Mouse (Mus musculus) fibroblast of lung, adult 2 months (primary cell): ENCODE data around the gene Gm11985.

Experiments used
- DNase-seq: peaks from one replicate; pipeline ENCODE4 v3.0.0-alpha.2; 2011; ENCODE audit warnings: low read depth

The Gm11985 gene

GRCm38 (mm10) chr11:7199736-7200392 is 11.5 kb upstream of the Gm11985 start:
- no peak for DNase-seq

DNA sequence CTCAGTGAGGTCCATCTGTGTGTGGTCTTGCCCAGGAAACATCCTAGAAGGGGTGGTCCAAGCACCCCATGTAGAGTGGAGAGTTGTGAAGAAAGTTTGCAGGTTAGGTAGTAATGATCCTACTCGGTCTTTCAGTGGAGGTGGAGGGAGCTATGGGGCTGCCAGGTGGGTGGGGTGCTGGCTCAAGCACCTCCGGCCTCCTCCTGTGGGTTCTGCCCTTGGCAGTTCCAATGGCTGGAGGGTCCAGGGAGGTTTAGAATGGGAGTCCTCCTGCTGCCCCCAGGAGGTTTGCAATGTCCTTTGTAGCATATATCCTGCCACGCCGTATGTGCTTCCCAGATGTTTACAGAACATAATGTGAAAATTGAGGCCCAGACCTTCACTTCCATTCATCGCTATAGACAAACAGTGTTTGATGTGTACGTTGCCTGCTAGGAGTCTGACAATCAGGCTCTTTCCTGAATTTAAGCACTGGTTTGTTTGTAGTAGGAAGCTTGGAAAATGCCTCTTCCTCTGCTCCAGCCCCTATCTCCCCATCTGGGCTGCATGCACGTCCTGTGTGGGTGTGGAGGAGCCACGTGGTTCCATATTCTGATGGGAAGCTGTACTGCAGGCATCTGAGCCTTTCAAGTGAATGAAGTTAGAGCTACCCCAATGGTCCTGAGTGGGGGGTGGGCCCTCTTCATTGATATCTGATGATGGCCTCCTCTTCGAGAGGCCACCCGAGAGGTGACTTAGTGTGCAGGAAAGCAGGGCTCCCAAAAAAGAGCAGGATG is 10.3 kb upstream of the Gm11985 start:
- DNase-seq, result no peak

- DNase-seq, result no peak
These were observed 9.6 kb upstream of the Gm11985 start for GRCm38 (mm10) chr11:7198006-7198405.

GRCm38 (mm10) chr11:7197491-7197941 is 9.1 kb upstream of the Gm11985 start, which contains the start of gene Igfbp1:
Gene Igfbp1 (plus strand): TSS chr11:7197782.
- DNase-seq, result no peak

GRCm38 (mm10) chr11:7195312-7195685 is 6.9 kb upstream of the Gm11985 start:
- DNase-seq, result no peak

- no peak for DNase-seq
These were observed 6.3 kb upstream of the Gm11985 start for GRCm38 (mm10) chr11:7194432-7195311.

DNA sequence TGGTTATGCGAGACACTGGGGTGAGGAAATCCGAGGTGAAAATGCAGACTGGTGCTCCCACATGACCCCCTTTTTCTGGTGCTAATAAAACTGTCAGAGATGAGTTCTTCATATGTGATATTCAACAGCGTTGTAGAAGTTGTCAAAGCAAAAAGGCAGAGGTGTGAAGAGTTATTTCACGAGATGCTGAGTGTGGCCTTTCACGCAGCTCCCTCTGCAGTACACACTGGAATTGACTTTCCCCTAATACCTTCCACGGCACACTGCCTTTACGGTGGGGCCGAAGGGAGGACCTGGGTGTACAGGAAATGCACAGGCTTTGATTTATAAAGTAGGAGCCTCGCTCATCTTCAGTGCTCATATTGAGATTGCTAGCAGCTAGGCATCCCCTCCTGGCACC is 4.8 kb upstream of the Gm11985 start:
- DNase-seq, result no peak

DNA sequence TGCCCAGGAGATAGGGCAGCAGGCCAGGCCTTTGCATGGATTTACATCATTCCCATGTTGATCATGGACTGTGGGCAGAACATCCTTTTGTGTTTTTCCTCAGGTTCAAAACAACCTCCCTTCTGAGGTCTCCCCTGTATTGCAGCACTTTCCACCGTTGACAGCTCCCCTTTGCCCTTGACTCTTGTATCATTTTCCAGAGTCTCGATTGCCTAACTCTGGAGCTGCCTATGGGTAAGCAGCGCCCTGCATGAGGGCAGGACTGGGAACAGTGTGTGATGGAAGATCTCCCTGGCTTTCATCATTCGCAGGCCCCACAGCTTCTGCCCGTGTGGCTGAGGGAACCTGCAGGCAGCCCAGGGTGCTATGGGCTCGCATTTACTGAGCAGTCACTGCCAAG is 4.3 kb upstream of the Gm11985 start:
- no peak for DNase-seq

GRCm38 (mm10) chr11:7187472-7187871 is 897 bp downstream of the Gm11985 start:
- DNase-seq, result no peak

- no peak for DNase-seq
These were observed 3.9 kb downstream of the Gm11985 start for GRCm38 (mm10) chr11:7184420-7184819.

- DNase-seq, result no peak
These were observed 5.8 kb downstream of the Gm11985 start for GRCm38 (mm10) chr11:7182409-7183042.

- no peak for DNase-seq
These were observed 9.1 kb downstream of the Gm11985 start for GRCm38 (mm10) chr11:7179276-7179675.

GRCm38 (mm10) chr11:7178724-7179123 is 9.6 kb downstream of the Gm11985 start:
- no peak for DNase-seq

GRCm38 (mm10) chr11:7173664-7174063 is 14.7 kb downstream of the Gm11985 start:
- DNase-seq, result no peak

DNA sequence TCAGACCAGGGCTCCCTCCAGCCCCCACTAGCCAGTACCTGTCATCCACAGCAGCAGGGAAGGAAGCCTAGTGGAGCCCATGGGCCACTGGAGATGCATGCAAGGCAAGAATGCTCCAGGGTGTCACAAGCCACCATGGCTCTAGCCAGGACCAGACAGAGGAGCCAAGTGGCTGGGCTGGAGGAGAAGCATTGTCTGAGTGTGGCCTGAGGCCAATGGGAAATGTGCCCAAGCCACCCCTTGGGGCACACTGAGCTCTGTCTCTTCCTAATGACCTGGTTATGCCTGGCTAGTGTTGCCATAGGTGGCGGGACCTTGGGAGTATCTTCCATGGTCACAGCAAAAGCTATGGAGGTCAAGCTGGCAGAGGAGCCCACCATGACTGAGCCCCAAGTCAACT is 18.7 kb downstream of the Gm11985 start:
- DNase-seq, result no peak

GRCm38 (mm10) chr11:7164416-7164815 is 24.0 kb downstream of the Gm11985 start:
- DNase-seq, result no peak

DNA sequence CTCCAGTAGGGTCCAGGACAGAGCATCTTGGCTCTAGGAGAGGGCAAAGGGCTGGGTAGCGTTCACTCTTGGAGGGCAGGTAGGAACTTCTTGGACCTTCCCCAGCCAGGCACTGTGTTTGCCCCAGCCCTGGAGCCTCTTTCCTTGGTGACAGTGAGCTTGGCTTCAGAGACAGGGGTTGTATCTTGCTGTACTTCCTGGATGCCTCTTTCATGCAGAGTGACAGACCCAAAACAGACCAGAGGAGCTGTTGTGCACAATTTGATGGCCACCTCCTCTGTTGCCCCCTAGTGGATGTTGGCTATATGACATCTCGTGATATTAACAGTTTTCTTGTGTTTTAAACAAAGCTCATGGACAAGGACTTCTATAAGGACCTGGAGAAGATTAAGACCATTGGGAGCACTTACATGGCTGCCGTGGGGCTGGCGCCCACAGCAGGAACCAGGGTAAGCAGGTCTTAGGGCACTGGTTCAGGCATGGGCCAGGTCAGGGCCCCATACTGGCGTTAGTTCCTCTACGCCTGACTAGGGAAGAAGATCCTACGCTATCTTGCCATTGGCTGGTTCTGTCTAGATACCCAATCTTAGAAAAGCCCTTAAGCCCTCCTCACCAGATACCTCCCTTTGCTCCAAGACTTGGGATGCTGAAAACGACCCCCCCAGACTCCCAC is 26.7 kb downstream of the Gm11985 start:
- DNase-seq, result no peak

DNA sequence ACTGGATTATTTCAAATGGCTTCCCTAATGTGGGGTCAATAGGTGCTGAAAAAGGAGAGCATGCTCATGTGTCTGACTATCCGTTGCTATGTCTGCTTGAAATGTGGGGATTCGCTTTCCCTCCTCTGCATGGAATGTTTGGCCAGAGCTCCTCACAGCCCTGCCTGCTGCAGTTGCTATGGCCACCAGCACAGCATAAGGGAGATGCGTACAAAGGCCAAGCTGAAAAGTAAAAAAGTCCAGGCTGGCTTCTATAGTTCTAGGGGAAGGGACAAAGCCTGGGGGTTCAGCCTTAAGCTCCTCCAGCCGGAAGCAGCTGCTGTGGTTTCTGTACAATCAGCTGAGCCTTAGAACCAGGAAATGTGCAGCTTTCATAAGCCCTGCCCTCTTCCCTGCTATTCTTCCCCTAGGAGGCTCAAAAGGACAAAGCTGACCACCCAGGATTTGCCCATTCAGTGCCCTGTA is 27.7 kb downstream of the Gm11985 start:
- DNase-seq, result no peak

- DNase-seq, result no peak
These were observed 28.2 kb downstream of the Gm11985 start for GRCm38 (mm10) chr11:7160146-7160545.

DNA sequence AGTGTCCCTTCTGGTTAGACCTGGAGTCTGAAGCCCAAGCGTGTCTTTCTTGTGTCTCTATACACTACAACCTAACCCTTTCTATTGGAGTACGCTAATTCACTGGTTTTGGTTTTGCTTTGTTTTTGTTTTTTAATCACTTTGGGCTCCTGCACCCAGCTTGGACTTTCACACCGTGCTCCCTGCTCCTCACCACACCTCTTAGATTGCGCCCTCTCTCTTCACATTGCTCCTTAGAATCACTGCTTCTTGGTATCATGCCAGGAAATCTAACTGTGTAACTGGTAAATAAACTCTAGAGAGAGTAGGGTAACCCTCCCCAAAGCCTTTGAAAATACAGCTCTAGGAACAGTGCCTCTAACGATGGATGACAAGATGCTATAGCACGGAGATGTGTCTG is 30.2 kb downstream of the Gm11985 start:
- no peak for DNase-seq

GRCm38 (mm10) chr11:7156427-7156826 is 31.9 kb downstream of the Gm11985 start:
- DNase-seq, result no peak
